Mouse (Mus musculus) heart, embryonic 15.5 days (tissue): ENCODE data around the gene Cry2. TPM values are rescaled to one million over a fixed set of nuclear protein-coding genes. Genes with fewer than 3 reads are reported as not detected.

Source experiments
- ATAC-seq: fragments of 200-750 bp; cut with Nextera tagmentation; replicated peaks from 2 replicates; pipeline ENCODE4 v1.8.0; 2017; ENCODE audit warnings: low read depth, moderate TSS enrichment; ENCODE audit not compliant: insufficient number of reproducible peaks, insufficient read depth, low FRiP score
- H3K27ac ChIP-seq: fragments of 300-500 bp; sonication (generic); 2 replicates; pipeline ENCODE4 v1.5.1; 2015; ENCODE audit warnings: mild to moderate bottlenecking, inconsistent platforms
- H3K27me3 ChIP-seq: fragments of 300-500 bp; sonication (generic); 2 replicates; pipeline ENCODE4 v1.6.1; 2015; ENCODE audit warnings: inconsistent platforms
- H3K36me3 ChIP-seq: fragments of 300-500 bp; sonication (generic); 2 replicates; pipeline ENCODE4 v1.6.1; 2015; ENCODE audit warnings: mild to moderate bottlenecking, inconsistent platforms
- H3K4me1 ChIP-seq: fragments of 300-500 bp; sonication (generic); replicated peaks from 2 replicates; pipeline ENCODE4 v1.6.1; 2015; ENCODE audit warnings: inconsistent platforms
- H3K4me2 ChIP-seq: fragments of 300-500 bp; sonication (generic); 2 replicates; pipeline ENCODE4 v1.6.1; 2015; ENCODE audit warnings: inconsistent platforms, mild to moderate bottlenecking, moderate library complexity
- H3K4me3 ChIP-seq: fragments of 300-500 bp; sonication (generic); 2 replicates; pipeline ENCODE4 v1.5.1; 2015; ENCODE audit warnings: mild to moderate bottlenecking, inconsistent platforms
- H3K9ac ChIP-seq: fragments of 300-500 bp; sonication (generic); 2 replicates; pipeline ENCODE4 v1.6.1; 2015; ENCODE audit warnings: mild to moderate bottlenecking, inconsistent platforms
- H3K9me3 ChIP-seq: fragments of 300-500 bp; sonication (generic); replicated peaks from 2 replicates; pipeline ENCODE4 v1.6.1; 2016; ENCODE audit warnings: inconsistent platforms
- WGBS: fragments of 180-500 bp; shearing (Covaris S2); methylation state at CpG from one replicate; pipeline ENCODE4 v1.1.7; 2015; ENCODE audit warnings: mixed read lengths; 5-methylcytosine and 5-hydroxymethylcytosine counted together
- polyA plus RNA-seq: library from polyadenylated mRNA; unstranded; fragments of >200 nt; fragmentation: Nextera tagmentation; extraction: Ambion mirVana; gene quantifications from 2 replicates; pipeline ENCODE4 v1.2.1, GENCODE M21; 2015

Gene Cry2
- polyA plus RNA-seq, 1 experiment from 2014 or later, result 15.8 TPM

DNA sequence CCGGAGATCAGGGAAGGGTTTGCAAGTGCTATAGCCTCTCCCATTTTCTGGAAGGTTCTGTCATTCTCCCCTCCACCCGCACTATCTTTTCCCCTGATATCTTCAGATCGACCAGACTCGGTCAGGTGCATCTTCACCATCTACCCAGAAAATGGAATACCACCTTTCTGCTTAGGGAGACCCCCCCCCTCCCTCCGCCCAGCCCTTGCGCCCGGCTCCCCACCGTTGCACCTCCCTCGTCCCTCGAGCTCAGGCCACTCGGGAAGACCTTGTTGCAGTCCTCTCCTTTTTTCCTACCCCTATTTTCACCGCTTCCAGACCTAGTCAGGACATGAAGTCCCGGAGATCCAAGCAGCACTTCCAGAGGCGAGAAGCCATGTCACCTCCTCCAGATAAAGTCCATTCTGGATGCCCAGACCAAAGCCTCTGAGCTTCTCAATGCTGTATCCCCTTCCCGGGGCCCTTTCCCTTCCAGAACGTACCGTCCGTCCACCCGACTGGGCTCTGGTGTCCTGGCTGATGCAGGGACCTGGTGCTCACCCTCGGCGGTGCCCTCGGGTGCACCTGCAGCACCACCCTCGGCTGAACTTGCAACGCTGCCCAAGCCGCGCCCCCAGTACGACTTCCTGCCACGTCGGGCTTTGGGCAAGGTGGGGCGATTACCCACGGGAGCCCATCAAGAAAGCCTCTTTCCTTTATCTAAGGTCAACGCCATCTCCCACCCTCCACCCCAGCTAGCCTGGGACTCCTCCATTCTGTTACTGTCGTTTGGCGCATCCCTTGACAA, 26.3 kb upstream of the Cry2 start, which contains the start of gene Slc35c1:
Gene Slc35c1 (minus strand): TSS at position 618 of the 787 bp plus-strand sequence.
- Histone ChIP-seq H3K4me1 (peaks cover 40% of the 10 kb centered on the region), H3K4me3 (peak within 1 kb of the TSS; percentile 71)
- 0 out of 2 replicates have a peak, but pooled peaks have one; percentile 19 for ATAC-seq

DNA sequence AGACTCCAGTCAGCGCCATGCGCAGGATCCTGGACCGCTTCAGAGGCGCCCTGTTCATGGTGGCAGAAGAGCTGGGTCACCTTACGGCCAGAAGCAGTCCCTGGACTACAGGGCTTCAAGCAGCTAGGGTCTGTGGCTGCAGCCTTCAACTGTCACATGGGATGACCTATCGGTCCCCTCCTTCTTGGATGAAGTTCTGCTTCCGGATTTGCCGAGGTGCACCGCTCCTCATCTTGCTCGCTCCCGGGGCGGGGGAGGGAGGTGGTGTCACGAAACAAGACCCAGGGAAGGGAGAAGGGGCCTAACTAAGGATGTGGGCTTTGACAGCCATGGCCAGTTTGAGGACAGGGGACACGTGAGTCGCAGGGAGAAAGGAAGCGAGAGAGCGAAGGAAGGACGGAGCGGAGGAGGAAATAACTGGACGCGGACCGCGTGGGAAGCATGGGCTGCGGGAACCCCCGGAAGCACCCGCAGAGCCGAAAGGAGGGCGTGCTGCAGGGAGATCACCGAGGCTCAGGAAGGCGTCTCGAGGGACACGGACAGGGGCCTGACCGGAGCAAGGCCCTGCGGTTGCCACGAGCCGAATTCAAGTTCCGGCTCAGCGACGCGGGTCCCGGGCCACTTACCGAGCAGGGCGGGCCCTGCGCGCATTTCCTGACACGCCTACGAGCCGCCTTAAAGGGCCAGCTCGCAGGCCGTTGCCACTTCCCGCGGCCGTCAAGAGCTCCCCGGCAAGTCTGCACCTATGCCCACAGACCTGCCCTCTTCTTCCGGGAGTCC, 25.5 kb upstream of the Cry2 start:
- peak overlapping the region; percentile 96 for H3K4me2 ChIP-seq
- peak; percentile 81 for ATAC-seq
- H3K4me1 ChIP-seq, result peaks cover 40% of the 10 kb centered on the region
- under 1% methylated on average over 55 of the region's 55 CpGs for WGBS
- peaks cover 16% of the 10 kb centered on the region for H3K27me3 ChIP-seq
- H3K27ac ChIP-seq, result peak overlapping the region; percentile 69
- peaks cover under 1% of the 10 kb centered on the region; the same call in 1 of the 2 replicates for H3K36me3 ChIP-seq
- H3K9me3 ChIP-seq, result no peaks in the 10 kb centered on the region
- H3K9ac ChIP-seq, result peak overlapping the region; percentile 60
- H3K4me3 ChIP-seq, result peak overlapping the region; percentile 71

More for the DNA sequence above, 26.3 kb upstream of the Cry2 start, which contains the start of gene Slc35c1:
- H3K27ac ChIP-seq, result peak within 1 kb of the TSS; percentile 69
- 1% methylated on average over 34 of the region's 34 CpGs for WGBS
- peak within 1 kb of the TSS; percentile 96 for H3K4me2 ChIP-seq
- H3K9ac ChIP-seq, result peak within 1 kb of the TSS; percentile 60
- no peaks in the 10 kb centered on the region for H3K36me3 ChIP-seq
- H3K9me3 ChIP-seq, result no peaks in the 10 kb centered on the region
- H3K27me3 ChIP-seq, result peaks cover 16% of the 10 kb centered on the region

DNA sequence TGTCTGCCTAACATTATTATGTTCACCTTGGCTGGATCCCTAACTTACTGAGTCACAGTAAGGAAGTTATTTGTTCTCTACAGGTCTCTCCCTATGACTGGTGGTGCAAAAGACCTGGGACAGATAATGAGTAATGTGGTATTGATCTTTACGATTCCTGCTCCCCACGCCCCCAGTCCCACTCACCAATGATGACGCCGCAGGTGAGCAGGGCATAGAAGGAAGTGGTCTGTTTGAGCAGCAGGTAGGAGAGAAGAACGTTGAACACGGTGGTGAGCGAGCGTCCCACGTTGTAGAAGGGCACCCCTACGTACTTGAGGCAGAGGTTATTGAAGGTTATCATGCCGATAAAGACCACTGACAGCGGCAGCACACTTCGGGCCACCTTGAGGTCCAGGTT, 24.6 kb upstream of the Cry2 start:
- H3K4me3 ChIP-seq, result peak overlapping the region; percentile 71
- H3K27me3 ChIP-seq, result peaks cover 16% of the 10 kb centered on the region
- ATAC-seq, result no peak
- 50% methylated on average over 13 of the region's 13 CpGs for WGBS
- peaks cover 8% of the 10 kb centered on the region for H3K36me3 ChIP-seq
- no peak overlapping the region for H3K27ac ChIP-seq
- peaks cover 40% of the 10 kb centered on the region for H3K4me1 ChIP-seq
- peak overlapping the region; percentile 60 for H3K9ac ChIP-seq
- H3K9me3 ChIP-seq, result no peaks in the 10 kb centered on the region
- H3K4me2 ChIP-seq, result peak overlapping the region; percentile 96

DNA sequence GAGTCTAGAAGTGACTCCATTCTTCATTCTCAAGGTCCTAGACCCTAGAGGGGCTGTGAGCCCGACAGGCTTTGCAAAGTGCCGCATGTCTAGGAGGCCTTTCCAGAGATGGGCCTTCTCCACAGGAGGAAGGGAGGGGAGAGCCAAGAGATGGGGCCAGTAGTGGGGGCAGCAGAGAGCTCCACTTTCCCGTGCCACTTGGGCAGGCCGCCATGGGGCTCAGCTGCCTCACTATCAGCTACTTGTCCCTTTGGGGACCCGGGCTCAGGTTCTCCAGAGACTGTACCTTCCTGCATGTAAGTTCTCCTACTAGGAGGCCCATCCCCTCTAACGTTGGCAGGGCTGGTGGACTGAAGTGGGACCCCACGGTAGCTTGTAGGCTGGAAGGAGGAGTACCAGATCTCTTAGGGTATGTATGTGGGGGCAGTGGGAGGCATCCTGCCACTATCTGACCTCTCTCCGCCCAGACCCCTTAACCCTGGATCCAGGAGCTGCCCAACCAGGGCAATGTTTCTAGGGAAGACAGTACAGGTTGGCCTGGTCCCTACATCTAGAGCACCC, 23.2 kb upstream of the Cry2 start:
- no peaks in the 10 kb centered on the region for H3K9me3 ChIP-seq
- 0 out of 2 replicates have a peak overlapping the region, but pooled peaks have one; percentile 5 for H3K4me3 ChIP-seq
- no peak overlapping the region for H3K27ac ChIP-seq
- peak overlapping the region; percentile 96 for H3K4me2 ChIP-seq
- 62% methylated on average over 8 of the region's 8 CpGs for WGBS
- ATAC-seq, result no peak
- H3K9ac ChIP-seq, result no peak overlapping the region
- H3K4me1 ChIP-seq, result peaks cover 40% of the 10 kb centered on the region
- peaks cover 16% of the 10 kb centered on the region for H3K27me3 ChIP-seq
- H3K36me3 ChIP-seq, result peaks cover 15% of the 10 kb centered on the region

DNA sequence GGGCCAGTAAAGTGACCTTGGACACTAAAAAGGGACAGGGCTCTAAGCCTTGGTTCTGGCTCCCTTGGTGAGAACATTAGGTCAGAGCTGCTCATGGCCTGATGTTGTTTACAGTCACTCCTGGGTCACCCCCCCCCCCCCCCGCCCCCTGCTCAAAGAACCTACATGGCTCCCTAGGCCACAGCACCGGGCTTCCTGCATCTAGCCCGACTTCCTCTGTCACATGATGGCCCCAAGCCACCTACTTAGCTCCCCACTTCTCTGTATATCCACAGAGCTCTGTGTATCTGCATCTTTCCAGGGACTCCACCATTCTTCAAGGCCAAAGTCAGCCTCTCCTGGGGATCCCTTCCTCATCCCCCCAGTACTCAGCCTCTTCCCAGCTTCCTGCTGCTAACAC, 21.9 kb upstream of the Cry2 start:
- ATAC-seq, result no peak
- Histone ChIP-seq H3K9ac (no peak overlapping the region), H3K27ac (no peak overlapping the region), H3K27me3 (peaks cover 5% of the 10 kb centered on the region), H3K4me1 (peaks cover 40% of the 10 kb centered on the region), H3K4me3 (no peak overlapping the region), H3K36me3 (peaks cover 15% of the 10 kb centered on the region), H3K9me3 (no peaks in the 10 kb centered on the region), H3K4me2 (no peak overlapping the region)
- WGBS, result 42% methylated on average over 3 of the region's 3 CpGs

DNA sequence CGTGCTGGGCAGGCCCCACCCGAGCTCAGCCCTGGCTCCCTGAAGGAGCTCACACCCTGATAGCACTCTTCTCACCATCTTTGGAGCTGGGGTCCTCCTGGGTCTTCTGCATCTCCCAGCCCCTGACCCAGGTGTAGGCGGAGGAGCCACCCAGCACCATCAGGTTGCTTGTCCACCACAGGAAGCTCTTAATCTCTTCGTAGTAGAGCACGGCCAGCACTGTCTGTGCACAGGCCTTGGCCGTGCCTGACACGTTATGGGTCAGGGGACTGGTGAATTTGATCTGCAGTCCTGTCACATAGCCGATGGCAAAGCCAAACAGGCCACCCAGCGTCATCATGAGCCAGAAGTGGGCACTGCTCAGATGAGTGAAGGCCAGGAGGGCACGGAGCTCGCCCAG, 20.3 kb upstream of the Cry2 start:
- H3K27ac ChIP-seq, result no peak overlapping the region
- H3K4me1 ChIP-seq, result peaks cover 31% of the 10 kb centered on the region
- H3K9ac ChIP-seq, result no peak overlapping the region
- no peaks in the 10 kb centered on the region for H3K9me3 ChIP-seq
- no peak overlapping the region for H3K4me3 ChIP-seq
- 87% methylated on average over 11 of the region's 11 CpGs for WGBS
- no peak overlapping the region for H3K4me2 ChIP-seq
- no peak for ATAC-seq
- H3K27me3 ChIP-seq, result no peaks in the 10 kb centered on the region
- H3K36me3 ChIP-seq, result peaks cover 15% of the 10 kb centered on the region

DNA sequence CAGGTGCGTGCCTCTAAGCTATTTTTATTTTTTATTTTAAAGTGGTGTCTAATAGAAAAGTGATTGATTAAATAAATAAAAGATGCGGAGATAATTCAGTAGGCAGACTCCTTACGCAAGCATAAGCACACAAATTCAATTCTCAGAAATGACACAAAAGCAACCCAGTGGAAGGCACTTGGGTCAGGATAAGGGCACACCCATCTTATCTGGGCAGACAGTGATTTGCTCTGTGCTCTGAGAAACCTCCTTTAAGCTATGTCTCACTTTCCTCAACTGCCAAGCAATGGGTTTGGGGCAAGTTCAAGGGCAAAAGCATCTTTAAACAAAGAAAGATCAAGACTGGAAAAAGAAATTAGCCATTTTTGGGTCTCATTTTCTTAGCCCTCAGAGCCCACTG, 17.3 kb upstream of the Cry2 start:
- Histone ChIP-seq H3K4me3 (no peak overlapping the region), H3K27me3 (no peaks in the 10 kb centered on the region), H3K36me3 (peaks cover 15% of the 10 kb centered on the region), H3K4me2 (no peak overlapping the region), H3K4me1 (peaks cover 3% of the 10 kb centered on the region; the same call in 1 of the 2 replicates), H3K27ac (no peak overlapping the region), H3K9me3 (no peaks in the 10 kb centered on the region), H3K9ac (no peak overlapping the region)
- ATAC-seq, result no peak
- 86% methylated on average over 3 of the region's 3 CpGs for WGBS

DNA sequence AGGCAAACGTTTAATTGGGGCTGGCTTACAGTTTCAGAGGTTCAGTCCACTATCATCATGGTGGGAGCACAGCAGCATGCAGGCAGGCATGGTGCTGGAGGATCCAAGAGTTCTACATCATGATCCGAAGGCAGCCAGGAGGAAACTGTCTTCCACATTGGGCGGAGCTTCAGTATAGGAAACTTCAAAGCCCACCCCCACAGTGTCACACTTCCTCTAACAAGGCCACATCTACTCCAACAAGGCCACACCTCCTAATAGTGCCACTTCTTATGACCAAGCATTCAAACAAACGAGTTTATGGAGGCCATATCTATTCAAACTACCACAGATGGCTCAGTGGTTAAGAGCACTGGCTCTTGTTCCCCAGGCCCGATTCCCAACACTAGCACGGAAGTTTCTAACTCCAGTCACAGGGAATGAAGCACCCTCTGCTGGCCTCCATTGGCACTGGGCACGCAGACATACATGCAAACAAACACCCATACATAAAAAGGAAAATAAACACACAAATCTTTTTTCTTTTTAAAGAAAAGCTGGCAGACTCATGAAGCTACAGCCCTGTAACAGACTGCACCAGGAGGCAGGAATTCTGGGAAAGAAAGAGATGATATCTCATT, 13.4 kb upstream of the Cry2 start:
- Histone ChIP-seq H3K27ac (no peak overlapping the region), H3K27me3 (no peaks in the 10 kb centered on the region), H3K9ac (no peak overlapping the region), H3K4me1 (peaks cover 6% of the 10 kb centered on the region), H3K9me3 (no peaks in the 10 kb centered on the region), H3K4me3 (no peak overlapping the region), H3K36me3 (no peaks in the 10 kb centered on the region), H3K4me2 (no peak overlapping the region)
- 66% methylated on average over 7 of the region's 7 CpGs for WGBS
- ATAC-seq, result no peak

DNA sequence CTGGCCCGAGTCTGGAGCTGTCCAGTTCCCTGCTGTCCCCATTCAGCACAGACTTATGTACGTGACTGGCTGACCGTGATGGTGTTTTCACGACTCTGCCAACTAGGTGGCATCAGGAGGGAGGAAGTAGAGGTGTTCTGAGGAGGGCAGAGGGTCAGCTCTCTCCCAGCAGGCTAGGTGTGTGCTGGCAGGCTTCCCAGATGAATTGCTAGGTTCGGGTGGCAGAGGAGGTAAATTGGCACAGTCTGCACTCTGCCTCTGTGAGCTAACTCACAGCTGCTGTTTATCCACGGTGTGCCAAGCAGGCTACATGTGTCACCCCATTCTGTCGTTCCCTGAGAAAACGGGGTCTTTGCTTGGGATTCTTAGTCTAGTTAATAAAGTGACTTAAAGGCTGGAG, 12.8 kb upstream of the Cry2 start:
- Histone ChIP-seq H3K4me3 (no peak overlapping the region), H3K9ac (no peak overlapping the region), H3K36me3 (no peaks in the 10 kb centered on the region), H3K4me1 (peaks cover 10% of the 10 kb centered on the region), H3K27me3 (no peaks in the 10 kb centered on the region), H3K27ac (no peak overlapping the region), H3K9me3 (no peaks in the 10 kb centered on the region), H3K4me2 (no peak overlapping the region)
- WGBS, result 72% methylated on average over 8 of the region's 8 CpGs
- ATAC-seq, result no peak

DNA sequence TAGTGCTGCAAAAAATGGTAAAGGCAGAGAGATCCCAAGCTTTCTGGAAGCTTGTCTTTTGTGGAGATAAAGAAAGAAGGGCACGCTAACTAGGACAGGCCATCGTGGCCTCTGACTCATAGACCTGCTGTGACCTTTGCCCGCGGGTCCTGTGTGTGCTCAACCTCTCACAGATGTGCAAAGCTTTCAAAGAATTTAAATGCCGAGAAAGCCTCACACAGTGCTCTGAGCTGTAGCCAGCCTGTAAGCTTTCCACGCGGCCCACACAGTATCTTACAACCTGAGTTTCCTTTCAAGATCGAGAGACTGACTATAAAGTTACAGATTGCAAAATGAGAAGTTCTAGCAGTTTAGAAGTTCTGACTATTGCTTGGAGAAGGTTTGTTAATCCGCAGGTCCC, 12.0 kb upstream of the Cry2 start:
- H3K9ac ChIP-seq, result no peak overlapping the region
- no peak overlapping the region for H3K4me3 ChIP-seq
- H3K27ac ChIP-seq, result no peak overlapping the region
- no peaks in the 10 kb centered on the region for H3K36me3 ChIP-seq
- no peak for ATAC-seq
- peaks cover 10% of the 10 kb centered on the region for H3K4me1 ChIP-seq
- H3K4me2 ChIP-seq, result no peak overlapping the region
- no peaks in the 10 kb centered on the region for H3K27me3 ChIP-seq
- 51% methylated on average over 9 of the region's 9 CpGs for WGBS
- H3K9me3 ChIP-seq, result no peaks in the 10 kb centered on the region

DNA sequence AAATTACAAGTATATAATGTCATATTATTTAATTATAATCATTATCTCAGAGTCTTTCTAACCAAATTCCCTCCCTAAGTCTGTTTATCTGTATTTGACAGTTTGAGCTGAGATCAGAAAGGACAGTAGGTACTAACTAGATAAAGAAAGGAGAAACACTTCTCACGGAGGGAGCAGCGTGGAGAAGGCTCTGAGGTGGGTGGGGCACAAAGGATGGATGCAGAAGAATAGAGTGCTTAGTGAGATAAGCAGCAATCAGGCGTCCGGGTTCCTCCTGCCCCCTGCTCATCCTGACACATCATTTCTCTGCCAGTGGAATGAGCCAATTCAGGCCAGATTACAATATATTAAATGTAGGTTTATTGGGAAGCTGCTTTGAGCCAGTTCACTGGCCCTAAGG, 10.5 kb upstream of the Cry2 start:
- Histone ChIP-seq H3K4me1 (peaks cover 10% of the 10 kb centered on the region), H3K9me3 (no peaks in the 10 kb centered on the region), H3K4me2 (no peak overlapping the region), H3K36me3 (no peaks in the 10 kb centered on the region), H3K27me3 (no peaks in the 10 kb centered on the region), H3K4me3 (no peak overlapping the region), H3K27ac (no peak overlapping the region), H3K9ac (no peak overlapping the region)
- no peak for ATAC-seq
- 31% methylated on average over 4 of the region's 4 CpGs for WGBS
